Mouse (Mus musculus): ENCODE data around the gene Gm30083. TPM values are rescaled to one million over a fixed set of nuclear protein-coding genes. Genes with fewer than 3 reads are reported as not detected.

The Gm30083 gene
- not detected in 2 replicates for polyA plus RNA-seq (2015; fragmentation: Nextera tagmentation; extraction: Ambion mirVana)

DNA sequence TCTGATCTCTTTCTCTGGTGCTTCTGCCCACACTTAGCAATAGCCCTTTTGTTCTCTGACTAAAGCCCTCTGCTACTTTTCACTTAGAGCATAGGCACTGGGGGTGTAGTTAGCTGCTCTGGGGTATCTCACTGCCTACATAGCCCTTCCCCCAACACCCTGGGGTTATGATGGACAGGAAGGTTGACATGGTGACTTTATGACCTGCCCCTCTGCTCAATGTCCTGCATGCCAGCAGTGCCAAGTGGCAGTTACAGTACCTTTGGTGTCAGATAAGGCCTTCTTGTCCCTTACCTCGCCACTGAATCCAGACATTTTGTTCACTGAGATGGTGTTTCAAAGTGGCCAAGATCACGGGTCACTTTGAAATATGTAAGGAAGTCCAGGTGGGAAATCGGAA is at the start of gene Gm30083:
Gm30083 (minus strand) TSS at position 120 of the 400 bp plus-strand sequence.
- WGBS = 61% methylated on average over 3 of the region's 3 CpGs
- ATAC-seq (ENCODE audit: extremely low read depth, insufficient number of reproducible peaks, low FRiP score, low TSS enrichment) = no peak
- H3K9ac ChIP-seq = no peak within 1 kb of the TSS

DNA sequence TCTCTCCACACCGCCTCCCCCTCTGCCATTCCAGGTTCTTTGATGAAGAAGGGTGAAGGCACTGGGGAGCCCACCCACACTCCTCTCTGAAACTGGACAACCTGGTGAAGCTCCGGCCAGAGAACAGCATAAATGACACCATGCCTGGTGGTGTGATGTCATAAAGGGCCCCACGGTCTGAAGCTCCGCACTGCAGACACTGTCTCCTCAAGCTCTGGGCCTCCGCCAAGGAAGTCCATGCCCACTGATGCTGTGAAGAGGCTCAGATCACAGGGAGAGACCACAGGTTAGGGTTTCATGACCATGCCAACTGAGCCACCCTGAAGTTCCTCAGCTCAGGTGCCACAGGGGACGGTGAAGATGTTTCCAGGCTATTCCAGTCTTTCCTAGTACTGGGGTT is 37.5 kb upstream of the Gm30083 start, which contains the start of gene Antxrl:
Antxrl (plus strand) TSS at position 192 of the 400 bp plus-strand sequence.
- Histone ChIP-seq H3K36me3 (no peaks in the 10 kb centered on the region), H3K27me3 (replicated peaks) (no peaks in the 10 kb centered on the region; the same call in 1 of the 2 replicates), H3K9me3 (no peaks in the 10 kb centered on the region), H3K4me3 (no peak within 1 kb of the TSS), H3K4me1 (no peaks in the 10 kb centered on the region), H3K27ac (replicated peaks) (no peak within 1 kb of the TSS), H3K9ac (no peak within 1 kb of the TSS), H3K4me2 (no peak within 1 kb of the TSS)
- no peak for ATAC-seq (ENCODE audit: extremely low read depth, insufficient number of reproducible peaks, low FRiP score, low TSS enrichment)
- 78% methylated on average over 6 of the region's 6 CpGs for WGBS

More for the DNA sequence above, at the start of gene Gm30083:
- no peaks in the 10 kb centered on the region for H3K9me3 ChIP-seq
- no peaks in the 10 kb centered on the region for H3K27me3 ChIP-seq (replicated peaks)
- no peaks in the 10 kb centered on the region for H3K36me3 ChIP-seq
- H3K27ac ChIP-seq (replicated peaks) = no peak within 1 kb of the TSS
- no peaks in the 10 kb centered on the region for H3K4me1 ChIP-seq
- H3K4me3 ChIP-seq = no peak within 1 kb of the TSS
- no peak within 1 kb of the TSS for H3K4me2 ChIP-seq

DNA sequence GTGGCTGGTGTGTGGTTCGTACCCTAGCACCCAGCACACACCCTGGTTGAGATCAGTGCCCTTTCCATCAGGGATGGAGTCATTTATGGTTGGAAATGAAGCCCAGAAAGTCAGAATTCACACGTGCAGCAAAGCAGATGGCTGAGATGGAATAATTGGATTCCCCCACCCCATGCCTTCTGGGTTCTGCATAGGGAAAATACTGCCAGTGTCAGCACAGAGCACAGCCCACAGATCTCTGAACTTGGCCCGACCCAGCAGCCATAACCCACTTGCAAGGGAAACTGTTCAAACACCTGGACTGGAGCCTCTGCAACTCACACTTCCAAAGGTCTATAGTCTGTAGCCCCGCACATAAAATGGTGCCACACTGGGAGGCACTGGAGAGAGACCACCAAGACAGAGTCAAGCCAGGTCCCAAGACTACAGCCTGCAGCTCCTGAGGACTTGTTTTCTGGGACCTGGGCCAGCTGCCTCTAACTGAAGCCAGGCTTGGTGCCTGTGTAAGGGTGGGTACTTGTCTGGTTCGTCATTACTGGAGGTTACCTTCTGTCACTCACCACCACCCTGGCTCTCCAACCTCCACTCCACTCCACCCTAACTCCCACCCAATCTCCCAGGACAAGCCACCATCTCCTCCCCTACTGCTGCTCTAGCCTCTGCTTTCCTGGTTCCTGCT is 35.3 kb upstream of the Gm30083 start:
- 58% methylated on average over 5 of the region's 5 CpGs for WGBS
- ATAC-seq (ENCODE audit: extremely low read depth, insufficient number of reproducible peaks, low FRiP score, low TSS enrichment) = no peak
- H3K4me3 ChIP-seq = no peak overlapping the region
- no peaks in the 10 kb centered on the region for H3K4me1 ChIP-seq
- no peak overlapping the region for H3K27ac ChIP-seq (replicated peaks)
- no peaks in the 10 kb centered on the region for H3K9me3 ChIP-seq
- no peaks in the 10 kb centered on the region; the same call in 1 of the 2 replicates for H3K27me3 ChIP-seq (replicated peaks)
- H3K36me3 ChIP-seq = no peaks in the 10 kb centered on the region
- H3K9ac ChIP-seq = no peak overlapping the region
- H3K4me2 ChIP-seq = no peak overlapping the region

DNA sequence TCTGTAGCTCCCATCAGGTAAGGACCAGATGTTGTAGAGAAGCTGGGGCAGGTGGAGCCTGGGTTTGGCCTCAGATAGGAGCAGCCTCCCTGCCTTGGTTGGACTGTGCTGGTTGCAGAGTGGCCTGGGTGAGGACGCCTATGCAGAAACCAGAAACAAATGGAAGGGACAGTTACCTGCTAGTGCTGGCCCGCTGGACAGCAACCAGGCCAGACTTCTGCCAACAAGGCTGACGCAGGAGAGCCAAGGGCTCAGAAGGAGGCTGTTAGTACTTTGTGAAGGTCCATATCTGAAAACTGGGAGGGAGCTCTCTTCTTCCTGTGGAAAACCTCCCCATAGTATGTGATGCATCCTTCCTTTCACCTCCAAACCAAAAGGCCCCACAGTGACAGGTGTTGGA is 28.4 kb upstream of the Gm30083 start:
- Histone ChIP-seq H3K27me3 (replicated peaks) (no peaks in the 10 kb centered on the region), H3K27ac (replicated peaks) (no peak overlapping the region), H3K4me3 (no peak overlapping the region), H3K9me3 (no peaks in the 10 kb centered on the region), H3K4me1 (no peaks in the 10 kb centered on the region), H3K36me3 (no peaks in the 10 kb centered on the region), H3K9ac (no peak overlapping the region), H3K4me2 (no peak overlapping the region)
- no peak; the same call in 1 of the 2 replicates for ATAC-seq (ENCODE audit: extremely low read depth, insufficient number of reproducible peaks, low FRiP score, low TSS enrichment)
- 43% methylated on average over 3 of the region's 3 CpGs for WGBS

DNA sequence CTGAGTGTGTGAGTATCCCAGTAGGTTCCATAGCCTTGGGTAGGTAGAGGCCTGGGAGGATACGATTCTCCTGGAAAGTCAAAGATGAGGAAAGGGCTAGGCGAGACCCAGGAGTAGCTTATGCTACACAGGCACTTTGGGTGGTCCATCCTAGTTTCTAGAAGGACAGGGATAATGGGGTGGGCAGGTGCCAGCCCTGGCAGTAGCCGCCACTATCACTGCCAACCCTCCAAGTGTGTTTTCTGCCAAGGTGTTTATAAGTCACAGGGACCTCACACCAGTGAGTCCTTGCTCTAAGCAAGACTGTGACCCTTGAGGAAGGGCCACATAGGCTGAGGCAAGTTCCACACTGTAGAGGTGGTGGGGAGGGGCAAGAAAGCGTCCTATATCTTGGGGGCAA is 26.3 kb upstream of the Gm30083 start:
- H3K36me3 ChIP-seq = no peaks in the 10 kb centered on the region
- ATAC-seq (ENCODE audit: extremely low read depth, insufficient number of reproducible peaks, low FRiP score, low TSS enrichment) = no peak
- no peaks in the 10 kb centered on the region for H3K9me3 ChIP-seq
- no peak overlapping the region for H3K4me2 ChIP-seq
- H3K27me3 ChIP-seq (replicated peaks) = no peaks in the 10 kb centered on the region
- H3K4me3 ChIP-seq = no peak overlapping the region
- no peak overlapping the region for H3K27ac ChIP-seq (replicated peaks)
- H3K9ac ChIP-seq = no peak overlapping the region
- H3K4me1 ChIP-seq = no peaks in the 10 kb centered on the region
- WGBS = 67% methylated on average over 4 of the region's 4 CpGs

DNA sequence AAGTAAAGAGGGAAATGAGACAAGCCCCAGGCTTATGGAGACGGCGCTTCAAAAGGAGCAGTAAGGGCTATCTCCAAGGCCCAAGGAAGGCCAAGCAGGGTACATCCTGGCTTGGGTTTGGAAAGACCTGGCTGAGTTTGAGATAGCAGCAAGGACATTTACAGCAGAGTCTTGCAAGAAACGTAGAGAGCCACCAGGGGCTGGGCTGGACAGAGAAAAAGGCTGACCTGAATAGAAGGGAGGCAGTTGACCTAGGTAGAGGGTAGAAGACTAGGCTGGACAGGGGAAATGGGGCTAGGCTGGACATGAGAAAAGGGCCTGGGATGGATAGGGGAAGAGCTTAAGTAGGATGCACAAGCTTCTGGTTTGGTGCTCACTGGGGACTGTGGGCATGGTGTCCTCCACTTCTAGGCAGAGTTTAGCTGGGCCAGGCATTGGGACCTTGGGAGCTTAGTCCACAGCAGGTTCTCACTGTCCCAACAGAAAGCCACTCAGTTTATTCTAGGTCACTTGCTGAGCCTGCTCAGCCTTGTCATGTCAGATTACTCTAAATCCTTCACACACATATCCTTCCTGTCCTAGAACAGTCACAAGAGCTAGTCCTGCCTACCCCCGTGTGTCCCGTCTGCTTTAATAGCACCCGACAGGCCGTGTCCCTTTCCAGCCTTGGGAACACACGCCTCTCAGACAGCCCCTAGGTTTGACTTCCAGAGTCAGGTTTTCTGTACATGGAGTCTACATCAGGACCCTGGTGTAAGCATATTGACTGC is 19.0 kb upstream of the Gm30083 start:
- no peak overlapping the region for H3K4me2 ChIP-seq
- no peaks in the 10 kb centered on the region for H3K4me1 ChIP-seq
- H3K9ac ChIP-seq = no peak overlapping the region
- H3K27ac ChIP-seq (replicated peaks) = no peak overlapping the region
- no peaks in the 10 kb centered on the region for H3K9me3 ChIP-seq
- no peak for ATAC-seq (ENCODE audit: extremely low read depth, insufficient number of reproducible peaks, low FRiP score, low TSS enrichment)
- H3K4me3 ChIP-seq = no peak overlapping the region
- 78% methylated on average over 8 of the region's 8 CpGs for WGBS
- H3K36me3 ChIP-seq = no peaks in the 10 kb centered on the region
- no peaks in the 10 kb centered on the region for H3K27me3 ChIP-seq (replicated peaks)

DNA sequence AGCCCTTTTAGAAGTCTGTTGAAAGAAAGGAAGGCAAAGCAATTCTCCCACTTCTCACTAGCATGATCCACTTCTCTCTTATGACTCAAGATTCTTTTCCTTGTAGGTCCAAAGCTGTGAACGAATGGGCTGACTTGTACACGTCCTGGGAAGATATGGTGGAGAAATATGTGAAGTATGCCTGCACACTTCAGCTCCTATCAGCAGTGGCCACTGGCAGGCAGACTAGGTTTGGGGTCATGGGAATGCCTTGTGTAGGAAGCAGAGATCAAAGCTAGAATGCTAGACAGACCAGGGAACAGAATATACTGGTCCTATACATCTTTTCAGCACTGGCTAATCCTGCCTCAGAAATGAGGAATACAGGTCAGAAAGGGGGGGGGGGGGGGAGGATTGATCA is 11.7 kb upstream of the Gm30083 start:
- Histone ChIP-seq H3K9me3 (peaks cover 11% of the 10 kb centered on the region), H3K27me3 (replicated peaks) (no peaks in the 10 kb centered on the region), H3K4me2 (no peak overlapping the region), H3K4me1 (peaks cover 11% of the 10 kb centered on the region), H3K27ac (replicated peaks) (peak overlapping the region; percentile 58), H3K9ac (no peak overlapping the region), H3K36me3 (no peaks in the 10 kb centered on the region), H3K4me3 (no peak overlapping the region)
- WGBS = 7% methylated on average over 2 of the region's 2 CpGs
- no peak for ATAC-seq (ENCODE audit: extremely low read depth, insufficient number of reproducible peaks, low FRiP score, low TSS enrichment)

DNA sequence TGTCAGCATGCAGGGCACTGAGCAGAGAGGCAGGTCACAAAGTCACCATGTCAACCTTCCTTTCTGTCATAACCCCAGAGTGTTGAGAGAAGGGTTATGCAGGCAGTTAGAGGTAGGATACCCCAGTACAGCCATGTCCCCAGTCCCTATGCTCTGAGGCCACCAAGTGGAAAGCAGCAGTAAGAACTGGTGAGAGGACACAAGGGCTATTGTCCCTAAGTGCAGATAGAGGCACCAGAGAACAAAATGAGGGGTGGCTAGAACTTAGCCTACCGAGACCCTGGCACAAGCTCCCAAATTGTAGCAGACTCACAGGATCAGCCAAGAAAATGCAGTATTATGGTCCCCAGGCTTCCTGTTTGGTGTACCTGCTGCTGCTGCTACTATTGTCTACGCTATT is 2.0 kb upstream of the Gm30083 start:
- ATAC-seq (ENCODE audit: extremely low read depth, insufficient number of reproducible peaks, low FRiP score, low TSS enrichment) = no peak
- no peak overlapping the region for H3K4me2 ChIP-seq
- no peaks in the 10 kb centered on the region for H3K27me3 ChIP-seq (replicated peaks)
- no peaks in the 10 kb centered on the region for H3K4me1 ChIP-seq
- no peak overlapping the region for H3K27ac ChIP-seq (replicated peaks)
- H3K9me3 ChIP-seq = no peaks in the 10 kb centered on the region
- no peak overlapping the region for H3K9ac ChIP-seq
- no peaks in the 10 kb centered on the region for H3K36me3 ChIP-seq
- H3K4me3 ChIP-seq = no peak overlapping the region
- whole genome bisulfite sequencing = 77% methylated on average over 2 of the region's 2 CpGs

DNA sequence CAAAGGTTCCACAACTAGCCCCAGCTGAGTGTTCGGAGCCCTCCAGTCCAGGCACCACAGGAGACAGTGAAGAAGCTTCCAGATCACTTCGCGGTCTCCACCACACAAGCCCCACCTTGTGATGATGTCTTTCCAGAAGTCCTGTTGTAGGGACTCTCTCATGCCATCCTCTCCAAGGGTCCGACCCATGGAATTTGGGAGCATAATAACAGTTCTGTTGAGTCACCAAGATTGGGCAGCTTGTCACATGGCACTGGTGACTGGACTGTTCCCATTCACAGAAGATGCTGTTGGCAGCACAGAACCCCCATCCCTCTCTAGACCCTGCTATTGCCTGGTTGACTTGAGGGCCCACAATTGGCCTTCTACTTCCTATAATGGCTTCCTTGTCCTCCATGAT is 1.4 kb upstream of the Gm30083 start, which contains the start of gene Gm5460:
Gm5460 (plus strand) TSS at position 378 of the 400 bp plus-strand sequence.
- Histone ChIP-seq H3K4me3 (no peak within 1 kb of the TSS), H3K36me3 (no peaks in the 10 kb centered on the region), H3K27me3 (replicated peaks) (no peaks in the 10 kb centered on the region), H3K4me1 (no peaks in the 10 kb centered on the region), H3K4me2 (no peak within 1 kb of the TSS), H3K27ac (replicated peaks) (no peak within 1 kb of the TSS), H3K9ac (no peak within 1 kb of the TSS), H3K9me3 (no peaks in the 10 kb centered on the region)
- 90% methylated on average over 4 of the region's 4 CpGs for WGBS
- no peak for ATAC-seq (ENCODE audit: extremely low read depth, insufficient number of reproducible peaks, low FRiP score, low TSS enrichment)

DNA sequence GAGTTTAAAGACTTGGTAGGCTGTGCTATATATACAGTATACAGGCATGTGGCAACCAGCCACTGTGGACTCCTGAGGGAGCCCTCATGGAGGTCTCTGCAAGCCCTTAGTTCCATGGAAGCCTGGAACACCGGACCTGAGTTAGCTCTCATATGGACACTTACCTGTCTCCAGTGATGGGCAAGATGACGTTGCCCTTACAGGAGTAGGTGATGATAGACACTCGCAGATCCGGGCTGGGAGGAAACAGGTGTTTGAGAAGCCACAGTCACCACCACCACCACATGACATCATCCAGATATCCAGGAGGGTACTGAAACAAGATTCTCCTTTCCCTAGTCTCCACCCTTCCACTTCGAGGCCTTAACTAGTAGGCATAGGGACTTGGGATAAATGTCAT is 12.6 kb downstream of the Gm30083 start:
- ATAC-seq (ENCODE audit: extremely low read depth, insufficient number of reproducible peaks, low FRiP score, low TSS enrichment) = no peak
- WGBS = 69% methylated on average over 5 of the region's 5 CpGs
- H3K4me3 ChIP-seq = no peak overlapping the region
- no peaks in the 10 kb centered on the region for H3K27me3 ChIP-seq (replicated peaks)
- H3K9me3 ChIP-seq = no peaks in the 10 kb centered on the region
- H3K4me1 ChIP-seq = peaks cover 6% of the 10 kb centered on the region; the same call in 1 of the 2 replicates
- no peak overlapping the region for H3K4me2 ChIP-seq
- no peak overlapping the region for H3K9ac ChIP-seq
- H3K36me3 ChIP-seq = no peaks in the 10 kb centered on the region
- no peak overlapping the region for H3K27ac ChIP-seq (replicated peaks)

DNA sequence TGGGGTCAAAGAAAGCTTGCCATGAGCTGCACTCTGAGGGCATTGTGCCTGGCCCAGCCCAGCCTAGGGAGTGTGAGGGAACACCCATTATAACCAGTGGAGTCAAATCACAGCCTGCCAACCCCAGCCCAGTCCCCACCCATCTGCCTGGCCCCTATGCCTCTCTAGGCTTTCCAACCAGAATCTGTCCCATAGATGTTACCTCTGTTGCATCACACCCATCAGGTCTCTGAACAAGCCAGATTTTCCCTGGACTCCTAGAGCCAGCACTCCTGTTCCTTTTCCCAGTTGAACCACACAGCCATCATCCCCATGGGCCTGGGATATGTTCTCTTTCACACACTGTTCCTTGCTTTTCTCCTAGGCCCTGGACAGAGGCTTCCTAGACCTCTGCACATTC is 13.5 kb downstream of the Gm30083 start:
- ATAC-seq (ENCODE audit: extremely low read depth, insufficient number of reproducible peaks, low FRiP score, low TSS enrichment) = no peak
- H3K27me3 ChIP-seq (replicated peaks) = no peaks in the 10 kb centered on the region
- peaks cover 12% of the 10 kb centered on the region for H3K4me1 ChIP-seq
- H3K36me3 ChIP-seq = no peaks in the 10 kb centered on the region
- no peaks in the 10 kb centered on the region for H3K9me3 ChIP-seq
- H3K9ac ChIP-seq = no peak overlapping the region
- H3K4me2 ChIP-seq = no peak overlapping the region
- no peak overlapping the region for H3K27ac ChIP-seq (replicated peaks)
- no peak overlapping the region for H3K4me3 ChIP-seq

DNA sequence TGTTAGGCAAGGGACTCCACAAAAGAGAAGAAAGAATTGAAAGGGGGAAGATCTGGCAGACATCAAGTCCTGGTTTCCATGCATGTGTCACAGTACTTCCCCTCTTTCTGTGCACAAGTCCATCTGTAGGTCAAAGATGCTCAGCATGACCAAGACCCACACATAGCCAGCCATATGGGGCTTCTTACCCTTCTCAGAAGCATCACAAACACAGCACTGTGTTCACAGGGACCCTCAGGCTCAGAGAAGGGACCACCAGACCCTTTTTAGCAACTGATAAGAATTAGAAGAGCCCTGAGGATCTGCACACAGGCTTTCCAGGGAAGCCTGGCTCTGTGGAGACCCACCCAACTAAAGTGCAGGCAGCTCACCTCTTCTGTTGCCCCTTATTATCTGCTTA is 14.9 kb downstream of the Gm30083 start:
- Histone ChIP-seq H3K9ac (no peak overlapping the region), H3K27me3 (replicated peaks) (no peaks in the 10 kb centered on the region), H3K36me3 (no peaks in the 10 kb centered on the region), H3K27ac (replicated peaks) (no peak overlapping the region), H3K4me2 (no peak overlapping the region), H3K4me1 (peaks cover 12% of the 10 kb centered on the region), H3K9me3 (no peaks in the 10 kb centered on the region), H3K4me3 (no peak overlapping the region)
- ATAC-seq (ENCODE audit: extremely low read depth, insufficient number of reproducible peaks, low FRiP score, low TSS enrichment) = no peak

All from heart, embryonic 13.5 days (tissue).